Mouse (Mus musculus) left cerebral cortex, postnatal 36 days (tissue): Measurements from ENCODE around the gene Arhgap5. TPM values are rescaled to one million over a fixed set of nuclear protein-coding genes. Genes with fewer than 3 reads are reported as not detected.

Source experiments
- DNase-seq, 2 experiments: peaks; one replicate each; pipeline ENCODE4 v3.0.0; 2021 to 2022; ENCODE audit warnings: low spot score in 2 of 2, mixed read lengths in 1 of 2
- intact Hi-C: fragments of 180-260 bp; cut with DNase I; formaldehyde crosslinking; loops from one replicate; pipeline ENCODE4 v1.15.1; 2025
- total RNA-seq, 2 experiments: library from RNA; stranded (reverse); gene quantifications; 2 replicates each; pipeline ENCODE4 v1.2.3; 2021

The Arhgap5 gene
- total RNA-seq, 2 experiments from 2014 or later, result 131 to 137 TPM

- no peak for DNase-seq
- intact Hi-C loops, result no loop called here
Observed at GRCm38 (mm10) chr12:52615703-52616102, 111.9 kb downstream of the Arhgap5 start.

- no peak for DNase-seq
- intact Hi-C loops, result no loop called here
Observed at GRCm38 (mm10) chr12:52618418-52619040, 114.8 kb downstream of the Arhgap5 start.

- intact Hi-C loops, result no loop called here
- no peak for DNase-seq
Observed at GRCm38 (mm10) chr12:52619644-52620043, 115.9 kb downstream of the Arhgap5 start.

Other genes starting within 250 kb of the Arhgap5 start
- gene Akap6, start 195.4 kb downstream of the Arhgap5 start, total RNA-seq, result 100 to 1,000 TPM; 174 to 175 TPM